Mouse (Mus musculus): ENCODE measurements around the gene Nae1. TPM values are rescaled to one million over a fixed set of nuclear protein-coding genes. Genes with fewer than 3 reads are reported as not detected.

Nae1 gene
- total RNA-seq, 2 experiments from 2014 or later: 49.9 to 52.4 TPM

- DNase-seq (ENCODE audit: low spot score in 2 of 2): no peak
These were observed 886 bp downstream of the Nae1 start for GRCm38 (mm10) chr8:104533551-104533950.

- DNase-seq (ENCODE audit: low spot score in 2 of 2): no peak
These were observed 4.8 kb downstream of the Nae1 start for GRCm38 (mm10) chr8:104529671-104530070.

- no peak for DNase-seq (ENCODE audit: low spot score in 2 of 2)
These were observed 16.6 kb downstream of the Nae1 start for GRCm38 (mm10) chr8:104517872-104518271.

GRCm38 (mm10) chr8:104510134-104510533, 24.3 kb downstream of the Nae1 start:
- DNase-seq (ENCODE audit: low spot score in 2 of 2): no peak

- DNase-seq (ENCODE audit: low spot score in 2 of 2): peak; percentile 34 to 41
These were observed 25.1 kb downstream of the Nae1 start, which contains the start of gene Terb1 for GRCm38 (mm10) chr8:104509061-104510006. TSS of gene Terb1 (minus strand) at chr8:104509910.

- DNase-seq (ENCODE audit: low spot score in 2 of 2): no peak
These were observed 55.3 kb downstream of the Nae1 start for GRCm38 (mm10) chr8:104479091-104479490.

GRCm38 (mm10) chr8:104472465-104472864, 62.0 kb downstream of the Nae1 start:
- DNase-seq (ENCODE audit: low spot score in 2 of 2): no peak

GRCm38 (mm10) chr8:104467463-104467862, 67.0 kb downstream of the Nae1 start:
- no peak for DNase-seq (ENCODE audit: low spot score in 2 of 2)

Other genes with a start within 250 kb of the Nae1 start
- not detected for gene Cmtm2a, start 241.5 kb downstream of the Nae1 start, total RNA-seq (2021)
- not detected for gene Gm45711, start 224.6 kb downstream of the Nae1 start, total RNA-seq (2021)
- not detected for gene Cmtm1, start 224.5 kb downstream of the Nae1 start, total RNA-seq (2021)
- gene Gm11020, start 213.1 kb downstream of the Nae1 start, total RNA-seq (2021): not detected
- gene Cmtm2b, start 212.4 kb downstream of the Nae1 start, total RNA-seq (2021): not detected
- 10 to 100 TPM; 18.5 to 23.5 TPM for gene Cmtm3, start 195.2 kb downstream of the Nae1 start, total RNA-seq (2021)
- gene Cmtm4, start 138.8 kb downstream of the Nae1 start, total RNA-seq (2021): 10 to 100 TPM; 56.2 to 60.2 TPM
- 100 to 1,000 TPM; 231 to 241 TPM for gene Dync1li2, start 91.6 kb downstream of the Nae1 start, total RNA-seq (2021)
- under 1 TPM; 0.54 to 0.96 TPM for gene Terb1, start 24.7 kb downstream of the Nae1 start, total RNA-seq (2021)
- gene Car7, start 52 bp upstream of the Nae1 start, total RNA-seq (2021): 10 to 100 TPM; 13.5 to 18.2 TPM
- gene Pdp2, start 56.8 kb upstream of the Nae1 start, total RNA-seq (2021): 1 to 10 TPM; 9.0 to 9.2 TPM
- not detected for gene Cdh16, start 89.8 kb upstream of the Nae1 start, total RNA-seq (2021)
- gene Rrad, start 96.7 kb upstream of the Nae1 start, total RNA-seq (2021): 1 to 10 TPM; 2.0 to 2.5 TPM
- 10 to 100 TPM; 26.0 to 29.8 TPM for gene Ciao2b, start 107.3 kb upstream of the Nae1 start, total RNA-seq (2021)
- not detected for gene Ces2a, start 199.4 kb upstream of the Nae1 start, total RNA-seq (2021)

All from layer of hippocampus, postnatal 10 days (tissue).